Mouse (Mus musculus): ENCODE measurements around the gene Specc1. TPM values are rescaled to one million over a fixed set of nuclear protein-coding genes. Genes with fewer than 3 reads are reported as not detected.

Gene Specc1
- polyA plus RNA-seq, 2 experiments, result 8.7 to 8.9 TPM

GRCm38 (mm10) chr11:62079100-62079857 is 122.7 kb downstream of the Specc1 start:
- no peak for TF ChIP-seq POLR2A (IDR thresholded peaks at IDR 0.05; ENCODE audit: borderline replicate concordance, extremely low read depth, insufficient read depth, insufficient read length)
- 81% methylated on average over 8 of the region's 8 CpGs for WGBS
- Histone ChIP-seq H3K4me1 (ENCODE audit: control insufficient read depth, insufficient read depth, low read length) (peaks cover 6% of the 10 kb centered on the region; the same call in 1 of the 2 replicates), H3K27me3 (ENCODE audit: control insufficient read depth, insufficient read depth, low read length) (no peaks in the 10 kb centered on the region), H3K27ac (replicated peaks; ENCODE audit: low read depth, low read length) (no peak overlapping the region), H3K4me2 (replicated peaks; ENCODE audit: low read depth, low read length, severe bottlenecking) (no peak overlapping the region), H3K9me3 (ENCODE audit: control insufficient read depth, low read length) (no peaks in the 10 kb centered on the region), H3K36me3 (ENCODE audit: control insufficient read depth, insufficient read depth, low read length) (no peaks in the 10 kb centered on the region), H3K4me3 (replicated peaks; ENCODE audit: low read length) (no peak overlapping the region), H3K9ac (ENCODE audit: low read depth, low read length, severe bottlenecking) (no peak overlapping the region)
- ATAC-seq (ENCODE audit: low FRiP score, low read depth) (no peak), DNase-seq (ENCODE audit: low spot score) (no peak)

- no peak for ATAC-seq (ENCODE audit: low FRiP score, low read depth)
- 50% methylated on average over 2 of the region's 2 CpGs for WGBS
These were observed 123.9 kb downstream of the Specc1 start for GRCm38 (mm10) chr11:62080476-62080875.

GRCm38 (mm10) chr11:62086648-62087047 is 130.1 kb downstream of the Specc1 start:
- Histone ChIP-seq H3K36me3 (ENCODE audit: control insufficient read depth, insufficient read depth, low read length) (no peaks in the 10 kb centered on the region), H3K27ac (replicated peaks; ENCODE audit: low read depth, low read length) (no peak overlapping the region), H3K4me2 (replicated peaks; ENCODE audit: low read depth, low read length, severe bottlenecking) (no peak overlapping the region), H3K4me1 (ENCODE audit: control insufficient read depth, insufficient read depth, low read length) (no peaks in the 10 kb centered on the region), H3K9ac (ENCODE audit: low read depth, low read length, severe bottlenecking) (no peak overlapping the region), H3K4me3 (replicated peaks; ENCODE audit: low read length) (no peak overlapping the region), H3K9me3 (ENCODE audit: control insufficient read depth, low read length) (no peaks in the 10 kb centered on the region), H3K27me3 (ENCODE audit: control insufficient read depth, insufficient read depth, low read length) (no peaks in the 10 kb centered on the region)
- TF ChIP-seq POLR2A (IDR thresholded peaks at IDR 0.05; ENCODE audit: borderline replicate concordance, extremely low read depth, insufficient read depth, insufficient read length), result no peak
- DNase-seq (ENCODE audit: low spot score), result no peak
- no peak for ATAC-seq (ENCODE audit: low FRiP score, low read depth)
- 76% methylated on average over 2 of the region's 2 CpGs for WGBS

More at GRCm38 (mm10) chr11:62080476-62080875, 123.9 kb downstream of the Specc1 start:
- Histone ChIP-seq H3K9ac (ENCODE audit: low read depth, low read length, severe bottlenecking) (no peak overlapping the region), H3K4me3 (replicated peaks; ENCODE audit: low read length) (no peak overlapping the region), H3K4me1 (ENCODE audit: control insufficient read depth, insufficient read depth, low read length) (peaks cover 6% of the 10 kb centered on the region; the same call in 1 of the 2 replicates), H3K27ac (replicated peaks; ENCODE audit: low read depth, low read length) (no peak overlapping the region), H3K27me3 (ENCODE audit: control insufficient read depth, insufficient read depth, low read length) (no peaks in the 10 kb centered on the region), H3K9me3 (ENCODE audit: control insufficient read depth, low read length) (no peaks in the 10 kb centered on the region), H3K36me3 (ENCODE audit: control insufficient read depth, insufficient read depth, low read length) (no peaks in the 10 kb centered on the region), H3K4me2 (replicated peaks; ENCODE audit: low read depth, low read length, severe bottlenecking) (no peak overlapping the region)
- no peak for TF ChIP-seq POLR2A (IDR thresholded peaks at IDR 0.05; ENCODE audit: borderline replicate concordance, extremely low read depth, insufficient read depth, insufficient read length)
- no peak for DNase-seq (ENCODE audit: low spot score)

GRCm38 (mm10) chr11:62087051-62087450 is 130.5 kb downstream of the Specc1 start:
- TF ChIP-seq POLR2A (IDR thresholded peaks at IDR 0.05; ENCODE audit: borderline replicate concordance, extremely low read depth, insufficient read depth, insufficient read length), result no peak
- Histone ChIP-seq H3K27ac (replicated peaks; ENCODE audit: low read depth, low read length) (no peak overlapping the region), H3K4me3 (replicated peaks; ENCODE audit: low read length) (no peak overlapping the region), H3K9ac (ENCODE audit: low read depth, low read length, severe bottlenecking) (no peak overlapping the region), H3K36me3 (ENCODE audit: control insufficient read depth, insufficient read depth, low read length) (no peaks in the 10 kb centered on the region), H3K4me1 (ENCODE audit: control insufficient read depth, insufficient read depth, low read length) (no peaks in the 10 kb centered on the region), H3K27me3 (ENCODE audit: control insufficient read depth, insufficient read depth, low read length) (no peaks in the 10 kb centered on the region), H3K4me2 (replicated peaks; ENCODE audit: low read depth, low read length, severe bottlenecking) (no peak overlapping the region), H3K9me3 (ENCODE audit: control insufficient read depth, low read length) (no peaks in the 10 kb centered on the region)
- WGBS, result 89% methylated on average over 1 of the region's 1 CpGs
- ATAC-seq (ENCODE audit: low FRiP score, low read depth), result no peak
- no peak for DNase-seq (ENCODE audit: low spot score)

- Histone ChIP-seq H3K4me3 (replicated peaks; ENCODE audit: low read length) (no peak overlapping the region), H3K9ac (ENCODE audit: low read depth, low read length, severe bottlenecking) (no peak overlapping the region), H3K4me2 (replicated peaks; ENCODE audit: low read depth, low read length, severe bottlenecking) (no peak overlapping the region), H3K27me3 (ENCODE audit: control insufficient read depth, insufficient read depth, low read length) (no peaks in the 10 kb centered on the region), H3K4me1 (ENCODE audit: control insufficient read depth, insufficient read depth, low read length) (no peaks in the 10 kb centered on the region), H3K9me3 (ENCODE audit: control insufficient read depth, low read length) (no peaks in the 10 kb centered on the region), H3K36me3 (ENCODE audit: control insufficient read depth, insufficient read depth, low read length) (no peaks in the 10 kb centered on the region), H3K27ac (replicated peaks; ENCODE audit: low read depth, low read length) (no peak overlapping the region)
- ATAC-seq (ENCODE audit: low FRiP score, low read depth) (no peak), DNase-seq (ENCODE audit: low spot score) (no peak)
- TF ChIP-seq POLR2A (IDR thresholded peaks at IDR 0.05; ENCODE audit: borderline replicate concordance, extremely low read depth, insufficient read depth, insufficient read length), result no peak
- 78% methylated on average over 3 of the region's 3 CpGs for WGBS
These were observed 132.1 kb downstream of the Specc1 start for GRCm38 (mm10) chr11:62088651-62089050.

Data from limb, embryonic 14.5 days (tissue).